Mouse (Mus musculus): ENCODE measurements around the gene Cdon.

Cdon gene

GRCm38 (mm10) chr9:35535110-35535509 is 114.2 kb downstream of the Cdon start:
- in situ Hi-C loops (cut with MboI, MseI) = loop anchor here in 1 of 2 experiments (25.0 kb wide), 1 partner anchor 523 kb away; no protein-coding TSS in a partner anchor

- in situ Hi-C loops (cut with MboI, MseI) = loop anchor here in 1 of 2 experiments (25.0 kb wide), 1 partner anchor 524 kb away; no protein-coding TSS in a partner anchor
These were observed 114.9 kb downstream of the Cdon start for GRCm38 (mm10) chr9:35535876-35536275.

GRCm38 (mm10) chr9:35539001-35539750 is 118.2 kb downstream of the Cdon start:
- in situ Hi-C loops (cut with MboI, MseI) = loop anchor here in 1 of 2 experiments (25.0 kb wide), 1 partner anchor 527 kb away; no protein-coding TSS in a partner anchor

- in situ Hi-C loops (cut with MboI, MseI) = loop anchor here in 1 of 2 experiments (25.0 kb wide), 1 partner anchor 529 kb away; no protein-coding TSS in a partner anchor
These were observed 120.1 kb downstream of the Cdon start for GRCm38 (mm10) chr9:35541024-35541423.

- in situ Hi-C loops (cut with MboI, MseI) = loop anchor here in 1 of 2 experiments (25.0 kb wide), 1 partner anchor 529 kb away; no protein-coding TSS in a partner anchor
These were observed 120.6 kb downstream of the Cdon start for GRCm38 (mm10) chr9:35541488-35541887.

GRCm38 (mm10) chr9:35541941-35542340 is 121.0 kb downstream of the Cdon start:
- in situ Hi-C loops (cut with MboI, MseI) = loop anchor here in 1 of 2 experiments (25.0 kb wide), 1 partner anchor 530 kb away; no protein-coding TSS in a partner anchor

GRCm38 (mm10) chr9:35543099-35543860 is 122.4 kb downstream of the Cdon start:
- in situ Hi-C loops (cut with MboI, MseI) = loop anchor here in 1 of 2 experiments (25.0 kb wide), 1 partner anchor 531 kb away; no protein-coding TSS in a partner anchor

GRCm38 (mm10) chr9:35544666-35545065 is 123.7 kb downstream of the Cdon start:
- in situ Hi-C loops (cut with MboI, MseI) = loop anchor here in 1 of 2 experiments (25.0 kb wide), 1 partner anchor 532 kb away; no protein-coding TSS in a partner anchor

GRCm38 (mm10) chr9:35545704-35546103 is 124.8 kb downstream of the Cdon start:
- in situ Hi-C loops (cut with MboI, MseI) = loop anchor here in 1 of 2 experiments (25.0 kb wide), 1 partner anchor 533 kb away; no protein-coding TSS in a partner anchor

- in situ Hi-C loops (cut with MboI, MseI) = loop anchor here in 1 of 2 experiments (25.0 kb wide), 1 partner anchor 534 kb away; no protein-coding TSS in a partner anchor
These were observed 125.8 kb downstream of the Cdon start for GRCm38 (mm10) chr9:35546745-35547144.

- in situ Hi-C loops (cut with MboI, MseI) = loop anchor here in 1 of 2 experiments (25.0 kb wide), 1 partner anchor 536 kb away; no protein-coding TSS in a partner anchor
These were observed 127.5 kb downstream of the Cdon start for GRCm38 (mm10) chr9:35548455-35548854.

GRCm38 (mm10) chr9:35556494-35557102 is 135.7 kb downstream of the Cdon start:
- in situ Hi-C loops (cut with MboI, MseI) = loop anchor here in 1 of 2 experiments (25.0 kb wide), 1 partner anchor 1681 kb away; no protein-coding TSS in a partner anchor

Measured in T-helper 17 cell (primary cell).